In the genomic region with DNA sequence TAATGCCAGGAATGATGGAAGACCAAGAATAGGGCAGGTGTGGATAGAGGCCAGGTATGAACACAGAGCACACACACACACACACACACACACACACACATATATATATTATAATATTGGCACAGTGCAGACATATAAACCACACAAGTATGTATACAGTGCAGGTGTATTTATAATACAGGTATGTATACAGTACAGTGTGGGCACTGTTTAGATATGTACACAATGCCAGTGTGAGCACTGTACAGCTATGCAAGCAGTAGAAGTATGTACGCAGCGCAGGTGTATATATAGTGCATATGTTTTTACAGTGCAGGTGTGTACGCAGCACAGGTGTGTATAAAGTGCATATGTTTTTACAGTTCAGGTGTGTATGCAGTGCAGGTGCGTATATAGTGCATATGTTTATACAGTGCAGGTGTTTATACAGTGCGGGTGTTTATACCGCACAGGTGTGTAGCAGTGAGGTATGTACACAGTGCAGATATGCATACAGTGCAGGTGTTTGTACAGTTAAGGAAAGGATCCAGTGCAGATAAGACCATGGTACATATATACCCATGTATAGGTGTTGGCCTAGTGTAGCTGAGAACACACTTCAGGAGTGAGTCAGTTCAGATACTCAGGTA, we compare ENCODE assay signal across 24 mouse cellular contexts.
DNase-seq lines count a peak whose midpoint lies in the region; ATAC-seq lines count a peak whose summit lies in the region.
"Had no signal": no experiment of that assay in that cellular context is flagged by ENCODE, and none has a peak within 500 bp of the region (broad histone marks: within the 10 kb centered on the region; RNA-seq: fewer than 3 reads in every experiment).

No protein-coding gene starts in this region.

- H3K27ac ChIP-seq in heart, embryonic 14.5 days (replicated peaks in 1 of 2; ENCODE audit: control insufficient read depth in 1 of 2, insufficient read depth in 1 of 2, low read depth in 2 of 2, low read length in 2 of 2): no peak overlapping the region
- H3K27ac ChIP-seq in limb, embryonic 11.5 days (replicated peaks; ENCODE audit: low read depth, low read length): no peak overlapping the region
- H3K27ac ChIP-seq in limb, embryonic 10.5 days: no peak overlapping the region
- H3K27ac ChIP-seq in embryonic facial prominence, embryonic 15.5 days (replicated peaks): no peak overlapping the region
- no peak overlapping the region for H3K27ac ChIP-seq in limb, embryonic 15.5 days
- H3K27ac ChIP-seq: embryonic facial prominence, embryonic 12.5 days; hindbrain, embryonic 13.5 days; kidney, postnatal 0 days; left cerebral cortex, adult 2 months; liver, embryonic 12.5 days; midbrain, embryonic 10.5 days; neural tube, embryonic 15.5 days had no signal

- no peak overlapping the region for H3K9ac ChIP-seq in heart, embryonic 14.5 days (ENCODE audit: low read length)
- no peak overlapping the region for H3K9ac ChIP-seq in limb, embryonic 11.5 days (ENCODE audit: low read length)
- H3K9ac ChIP-seq in embryonic facial prominence, embryonic 15.5 days: no peak overlapping the region
- H3K9ac ChIP-seq in limb, embryonic 15.5 days: no peak overlapping the region
- H3K9ac ChIP-seq: embryonic facial prominence, embryonic 12.5 days; hindbrain, embryonic 13.5 days; liver, embryonic 12.5 days; neural tube, embryonic 15.5 days had no signal

- 96% methylated on average over 6 of the region's 6 CpGs for WGBS in heart, embryonic 14.5 days
- whole genome bisulfite sequencing in limb, embryonic 11.5 days: 93% methylated on average over 6 of the region's 6 CpGs
- 95% methylated on average over 6 of the region's 6 CpGs for WGBS in limb, embryonic 10.5 days
- 92% methylated on average over 6 of the region's 6 CpGs for WGBS in embryonic facial prominence, embryonic 15.5 days
- 91% methylated on average over 6 of the region's 6 CpGs for WGBS in limb, embryonic 15.5 days

- ATAC-seq in heart, embryonic 14.5 days (ENCODE audit: insufficient number of reproducible peaks, insufficient read depth, low FRiP score, low read depth): 0 out of 2 replicates have a peak, but pooled peaks have one; percentile 31
- 0 out of 2 replicates have a peak, but pooled peaks have one; percentile 35 for ATAC-seq in limb, embryonic 11.5 days (ENCODE audit: insufficient number of reproducible peaks, low FRiP score, low TSS enrichment, low read depth)
- peak; percentile 58; the same call in 1 of the 2 replicates for ATAC-seq in embryonic facial prominence, embryonic 15.5 days (ENCODE audit: insufficient number of reproducible peaks, low FRiP score, low TSS enrichment, low read depth)
- peak; percentile 46; the same call in 1 of the 2 replicates for ATAC-seq in limb, embryonic 15.5 days (ENCODE audit: insufficient number of reproducible peaks, low FRiP score, low TSS enrichment, low read depth)
- ATAC-seq: liver, embryonic 12.5 days; Patski had no signal

- H3K36me3 ChIP-seq in heart, embryonic 14.5 days (ENCODE audit: control insufficient read depth, insufficient read depth, low read length): no peaks in the 10 kb centered on the region
- H3K36me3 ChIP-seq in limb, embryonic 11.5 days (ENCODE audit: control insufficient read depth, insufficient read depth, low read length): no peaks in the 10 kb centered on the region
- no peaks in the 10 kb centered on the region for H3K36me3 ChIP-seq in limb, embryonic 10.5 days
- no peaks in the 10 kb centered on the region for H3K36me3 ChIP-seq in embryonic facial prominence, embryonic 15.5 days
- no peaks in the 10 kb centered on the region for H3K36me3 ChIP-seq in limb, embryonic 15.5 days
- H3K36me3 ChIP-seq: embryonic facial prominence, embryonic 12.5 days; G1E; hindbrain, embryonic 13.5 days; liver, embryonic 12.5 days; midbrain, embryonic 10.5 days; neural tube, embryonic 15.5 days had no signal

- no peak overlapping the region for H3K4me3 ChIP-seq in heart, embryonic 14.5 days (ENCODE audit: control insufficient read depth in 1 of 2, insufficient read depth in 1 of 2, low read depth in 1 of 2, low read length in 2 of 2)
- no peak overlapping the region for H3K4me3 ChIP-seq in limb, embryonic 11.5 days (ENCODE audit: low read depth, low read length)
- no peak overlapping the region for H3K4me3 ChIP-seq in limb, embryonic 10.5 days
- H3K4me3 ChIP-seq in embryonic facial prominence, embryonic 15.5 days (replicated peaks): no peak overlapping the region
- H3K4me3 ChIP-seq in limb, embryonic 15.5 days: no peak overlapping the region
- H3K4me3 ChIP-seq: embryonic facial prominence, embryonic 12.5 days; hindbrain, embryonic 13.5 days; left cerebral cortex, adult 2 months; liver, embryonic 12.5 days; midbrain, embryonic 10.5 days; neural tube, embryonic 15.5 days had no signal

- no peak overlapping the region for H3K4me2 ChIP-seq in heart, embryonic 14.5 days (ENCODE audit: low read length)
- H3K4me2 ChIP-seq in limb, embryonic 11.5 days (ENCODE audit: low read depth, severe bottlenecking): no peak overlapping the region
- H3K4me2 ChIP-seq in embryonic facial prominence, embryonic 15.5 days (replicated peaks): no peak overlapping the region
- no peak overlapping the region for H3K4me2 ChIP-seq in limb, embryonic 15.5 days
- H3K4me2 ChIP-seq: embryonic facial prominence, embryonic 12.5 days; hindbrain, embryonic 13.5 days; liver, embryonic 12.5 days; neural tube, embryonic 15.5 days had no signal

- no peak for DNase-seq in heart, adult 8-10 months (ENCODE audit: low spot score)
- DNase-seq in limb, embryonic 11.5 days (ENCODE audit: low spot score): no peak
- no peak for DNase-seq in limb, embryonic 10.5 days (ENCODE audit: low spot score)
- no peak for DNase-seq in right cerebral cortex, adult 18-20 months
- DNase-seq in embryo, embryonic 11 days: no peak
- DNase-seq: B cell, adult 2 months; cerebellum, adult 11 months; cerebellum, adult 9-11 months; gastrocnemius, postnatal 36 days; heart, postnatal 10 days; lung, adult 18-20 months had no signal

- no peaks in the 10 kb centered on the region for H3K27me3 ChIP-seq in heart, embryonic 14.5 days (ENCODE audit: control insufficient read depth, insufficient read depth, low read length)
- no peaks in the 10 kb centered on the region for H3K27me3 ChIP-seq in limb, embryonic 11.5 days (ENCODE audit: control insufficient read depth, insufficient read depth, low read length)
- no peaks in the 10 kb centered on the region for H3K27me3 ChIP-seq in limb, embryonic 10.5 days (ENCODE audit: low read depth, poor library complexity, severe bottlenecking)
- H3K27me3 ChIP-seq in embryonic facial prominence, embryonic 15.5 days: no peaks in the 10 kb centered on the region
- H3K27me3 ChIP-seq in limb, embryonic 15.5 days: no peaks in the 10 kb centered on the region
- H3K27me3 ChIP-seq: CH12.LX; embryonic facial prominence, embryonic 12.5 days; hindbrain, embryonic 13.5 days; liver, embryonic 12.5 days; neural tube, embryonic 15.5 days had no signal

- H3K4me1 ChIP-seq in heart, embryonic 14.5 days (ENCODE audit: control insufficient read depth in 2 of 2, insufficient read depth in 2 of 2, low read length in 2 of 2): no peaks in the 10 kb centered on the region
- H3K4me1 ChIP-seq in limb, embryonic 11.5 days (ENCODE audit: control insufficient read depth, insufficient read depth, low read length): no peaks in the 10 kb centered on the region
- peaks cover 11% of the 10 kb centered on the region for H3K4me1 ChIP-seq in limb, embryonic 10.5 days
- H3K4me1 ChIP-seq in embryonic facial prominence, embryonic 15.5 days: no peaks in the 10 kb centered on the region
- no peaks in the 10 kb centered on the region for H3K4me1 ChIP-seq in limb, embryonic 15.5 days
- H3K4me1 ChIP-seq: embryonic facial prominence, embryonic 12.5 days; hindbrain, embryonic 13.5 days; liver, embryonic 12.5 days; midbrain, embryonic 10.5 days; neural tube, embryonic 15.5 days had no signal

- H3K9me3 ChIP-seq in heart, embryonic 14.5 days (ENCODE audit: control insufficient read depth, low read length): no peaks in the 10 kb centered on the region
- H3K9me3 ChIP-seq in limb, embryonic 11.5 days (ENCODE audit: control insufficient read depth, low read length): no peaks in the 10 kb centered on the region
- no peaks in the 10 kb centered on the region for H3K9me3 ChIP-seq in limb, embryonic 10.5 days (replicated peaks)
- no peaks in the 10 kb centered on the region for H3K9me3 ChIP-seq in embryonic facial prominence, embryonic 15.5 days (replicated peaks)
- H3K9me3 ChIP-seq in limb, embryonic 15.5 days: no peaks in the 10 kb centered on the region
- H3K9me3 ChIP-seq: embryonic facial prominence, embryonic 12.5 days; G1E; hindbrain, embryonic 13.5 days; liver, embryonic 12.5 days; midbrain, embryonic 10.5 days; neural tube, embryonic 15.5 days had no signal
